Mouse (Mus musculus) yolk sac, embryonic 10.5 days (tissue): ENCODE data around the gene Dmap1.

Experiments used
- DNase-seq: peaks from one replicate; pipeline ENCODE4 v3.0.0-alpha.2; 2017; ENCODE audit warnings: low spot score

Gene Dmap1

DNA sequence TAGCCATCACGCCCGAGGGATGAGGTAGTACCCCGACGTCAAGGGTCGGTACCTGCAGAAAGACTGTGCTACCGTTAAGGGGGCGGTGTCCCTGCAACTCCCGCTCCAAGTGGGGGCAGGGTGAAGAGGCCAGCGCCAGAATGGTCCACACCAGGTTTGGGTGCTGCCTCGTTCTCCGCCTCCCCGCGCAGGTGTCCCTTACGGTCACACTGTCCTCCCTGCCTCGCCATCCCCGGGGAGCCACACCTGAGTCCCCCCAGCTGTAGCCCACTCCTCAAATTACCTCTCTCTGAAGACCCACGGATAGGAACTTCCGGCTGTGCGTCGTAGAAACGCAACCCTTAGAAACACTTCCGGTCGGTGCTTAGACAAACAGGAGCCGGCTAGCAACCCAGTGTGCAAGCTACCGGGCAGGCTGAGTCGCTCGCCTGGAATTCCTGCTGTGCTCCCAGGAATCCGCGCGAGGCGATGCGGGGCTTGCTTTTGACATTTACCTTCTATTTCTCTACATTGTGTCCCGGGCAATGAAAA lies at the start of gene Dmap1:
Dmap1 (minus strand) TSS at position 343 of the 531 bp plus-strand sequence.
- peak; percentile 84 for DNase-seq

DNA sequence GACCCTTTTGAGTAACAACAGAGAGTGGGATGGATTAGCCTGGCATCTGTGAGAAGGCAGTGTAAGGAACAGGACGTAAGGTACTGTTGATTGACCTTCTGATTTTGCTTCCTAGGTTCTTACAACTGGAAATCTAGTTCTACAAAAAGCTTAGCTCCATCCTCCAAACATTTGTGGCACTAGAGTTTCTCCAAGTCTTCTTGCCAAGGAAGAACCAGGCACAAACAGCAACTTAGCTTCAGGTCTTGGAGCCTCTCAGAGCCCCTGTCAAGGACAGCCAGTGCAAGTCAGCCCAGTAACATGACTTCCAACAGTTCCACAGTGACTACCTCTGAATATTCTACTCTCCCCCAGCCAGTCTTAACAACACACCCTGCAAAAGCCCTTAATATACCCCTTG lies 42.0 kb upstream of the Dmap1 start, which contains the start of gene Gm12845:
Gm12845 (plus strand) TSS at position 301 of the 400 bp plus-strand sequence.
- no peak for DNase-seq

- DNase-seq = no peak
Observed at GRCm38 (mm10) chr4:117713303-117714098, 31.4 kb upstream of the Dmap1 start.

DNA sequence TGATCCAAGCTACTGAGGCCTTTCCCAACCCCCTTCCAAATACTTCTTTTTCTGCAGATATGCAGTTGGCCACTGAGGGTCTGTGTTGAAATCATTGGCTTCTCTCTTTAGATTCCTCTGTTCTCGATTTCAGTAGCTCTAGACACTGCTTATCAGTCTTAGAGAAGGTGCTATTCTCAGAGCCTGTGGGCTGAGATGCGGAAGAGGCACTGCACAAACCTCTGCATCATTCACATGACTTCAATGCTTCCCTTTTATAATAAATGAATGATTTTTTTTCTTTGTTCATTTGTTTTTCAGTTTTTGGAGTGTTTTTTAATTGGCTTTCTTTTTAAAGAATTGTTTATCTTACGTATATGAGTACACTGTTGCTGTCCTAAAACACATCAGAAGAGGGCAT lies 30.2 kb upstream of the Dmap1 start:
- DNase-seq = no peak

- peak; percentile 45 for DNase-seq
Observed at GRCm38 (mm10) chr4:117708780-117709550, 26.9 kb upstream of the Dmap1 start.

DNA sequence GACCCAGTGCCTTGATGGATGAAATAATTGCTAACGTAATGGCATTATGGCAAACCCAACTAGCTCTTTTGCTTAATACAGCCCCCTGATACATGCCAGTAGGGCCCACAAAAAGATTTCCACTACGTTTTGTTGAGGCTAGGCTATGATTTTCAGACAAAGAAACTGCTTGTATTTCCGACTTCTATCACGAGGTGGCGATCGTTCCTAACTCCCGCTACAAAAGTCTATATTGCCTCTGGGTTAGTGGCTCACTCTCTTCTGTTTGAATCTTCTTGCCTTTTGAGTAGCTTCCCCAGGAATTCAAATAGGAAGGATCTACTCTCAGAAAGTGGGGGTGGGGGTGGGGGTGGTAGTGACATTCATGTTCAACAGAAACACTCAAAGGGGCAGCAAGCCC lies 23.3 kb upstream of the Dmap1 start:
- DNase-seq = peak; percentile 6

DNA sequence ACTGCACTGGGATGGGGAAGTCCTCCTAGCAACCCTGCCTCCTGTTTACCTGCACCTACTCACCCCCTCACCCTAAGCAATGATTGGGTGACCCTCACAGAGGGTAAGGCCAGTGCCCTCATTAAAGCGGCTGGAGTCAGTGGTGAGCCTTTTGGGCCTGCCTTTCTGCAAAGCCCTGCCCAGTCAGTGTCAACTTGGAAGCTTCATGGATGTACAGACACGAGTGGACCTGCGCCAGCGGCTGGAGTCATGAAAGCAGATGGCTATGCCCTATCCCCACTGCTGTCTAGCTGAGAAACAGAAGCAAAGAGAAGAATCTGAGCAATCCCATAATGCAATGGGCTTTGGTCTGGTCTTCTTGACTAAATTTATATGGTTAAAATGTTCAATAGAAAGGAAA lies 4.3 kb upstream of the Dmap1 start:
- no peak for DNase-seq

DNA sequence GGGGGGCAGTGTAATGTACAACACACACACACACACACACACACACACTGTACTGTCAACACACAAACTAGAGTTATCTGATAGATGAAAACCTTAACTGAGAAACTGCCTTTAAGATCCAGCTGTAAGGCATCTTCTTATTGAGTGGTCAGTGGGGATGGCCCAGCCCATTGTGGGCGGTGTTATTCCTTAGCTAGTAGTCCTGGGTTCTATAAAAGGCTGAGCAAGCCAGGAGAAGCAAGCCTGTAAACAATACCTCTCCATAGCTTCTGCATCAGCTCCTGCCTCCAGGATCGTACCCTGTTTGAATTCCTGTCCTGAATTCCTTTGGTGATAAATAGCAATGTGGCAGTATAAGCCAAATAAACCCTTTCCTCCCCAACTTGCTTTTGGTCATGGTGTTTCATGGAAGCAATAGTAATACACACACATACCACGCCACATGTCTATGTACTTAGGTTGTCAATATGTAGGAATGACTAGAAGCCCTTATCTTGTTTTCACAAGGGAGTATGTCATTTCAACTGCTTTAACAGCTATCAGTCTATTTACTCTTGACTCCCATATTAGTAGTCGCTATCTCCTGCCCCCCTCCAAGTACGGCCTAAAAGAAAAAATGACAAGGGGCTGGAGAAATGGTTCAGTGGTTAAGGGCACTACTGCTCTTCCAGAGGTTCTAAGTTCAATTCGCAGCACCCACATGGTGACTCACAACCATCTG lies 1.1 kb upstream of the Dmap1 start:
- no peak for DNase-seq

DNA sequence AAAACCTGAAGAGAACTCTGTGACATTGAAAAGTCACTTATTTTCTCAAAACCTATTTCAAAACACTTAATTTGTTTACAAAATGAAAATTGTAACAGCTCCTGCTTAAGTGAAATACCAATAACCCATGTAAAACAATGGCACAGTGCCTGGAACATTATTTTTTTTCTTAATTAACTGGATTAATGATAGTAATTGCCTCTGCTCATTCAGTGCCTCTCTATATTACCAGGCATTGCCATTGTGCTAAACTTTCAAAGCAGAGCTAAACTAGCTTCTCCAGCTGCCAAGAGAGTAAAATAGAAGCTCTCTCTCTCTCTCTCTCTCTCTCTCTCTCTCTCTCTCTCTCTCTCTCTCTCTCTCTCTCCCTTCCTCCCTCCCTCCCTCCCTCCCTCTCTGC lies 390 bp upstream of the Dmap1 start:
- DNase-seq = no peak

DNA sequence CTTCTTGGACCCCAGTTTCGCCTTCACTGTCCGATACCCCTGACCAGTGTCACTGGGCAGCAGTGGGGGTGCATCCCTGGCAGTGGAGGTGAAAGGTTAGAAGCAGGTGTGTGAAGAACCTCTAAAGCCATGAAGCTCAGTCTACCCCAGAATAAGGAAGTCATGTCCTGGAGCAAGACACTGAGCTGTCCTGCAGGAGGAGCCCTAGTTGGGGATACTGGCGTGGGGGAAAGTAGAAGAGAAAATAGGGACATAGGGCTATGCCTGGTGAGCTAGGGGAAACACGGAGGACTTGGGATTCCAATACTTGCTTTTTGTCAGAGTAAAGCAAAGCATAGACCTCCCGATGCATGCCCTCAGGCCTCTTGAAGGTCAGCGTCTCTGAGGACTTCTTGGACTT lies 1.1 kb downstream of the Dmap1 start:
- no peak for DNase-seq

- DNase-seq = peak; percentile 59
Observed at GRCm38 (mm10) chr4:117676903-117677302, 5.2 kb downstream of the Dmap1 start.

DNA sequence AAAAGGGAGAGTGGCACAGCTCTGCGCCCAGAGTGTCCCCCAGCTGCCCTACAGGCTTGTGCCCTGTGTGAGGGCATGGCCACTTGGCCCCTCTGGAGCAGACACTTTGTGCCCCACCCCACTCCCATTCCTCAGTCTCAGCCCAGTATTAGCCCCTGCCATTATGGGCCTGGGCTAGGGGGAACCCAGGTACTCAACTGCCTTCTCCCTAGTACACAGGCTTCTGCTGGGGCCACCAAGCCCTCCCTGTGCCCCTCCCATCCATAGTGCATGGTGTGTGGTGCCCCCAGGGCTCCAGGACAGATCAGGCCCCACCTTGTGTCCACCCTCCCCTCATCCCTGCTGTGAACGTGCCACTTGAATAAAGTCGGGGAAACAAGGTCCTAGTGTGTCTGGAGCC lies 8.2 kb downstream of the Dmap1 start:
- DNase-seq = no peak

DNA sequence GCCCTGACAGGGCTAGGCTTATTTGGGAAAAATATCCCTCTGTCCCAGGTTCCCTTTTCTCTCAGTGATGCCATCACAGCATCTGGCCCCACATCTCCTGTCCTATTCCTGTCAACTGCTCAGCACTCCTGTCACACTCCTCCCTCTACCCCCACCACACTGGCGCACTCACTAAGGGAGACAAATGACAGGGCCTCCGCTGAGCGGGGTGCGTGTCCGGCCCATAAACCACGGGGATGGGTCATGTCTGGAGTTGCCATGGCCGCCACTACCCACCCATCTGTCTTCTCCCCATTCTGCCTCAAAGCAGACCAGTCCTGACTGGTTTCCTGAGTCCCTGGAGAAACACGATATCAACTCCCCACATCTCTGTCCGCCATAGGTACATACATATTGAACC lies 10.0 kb downstream of the Dmap1 start:
- DNase-seq = no peak

DNA sequence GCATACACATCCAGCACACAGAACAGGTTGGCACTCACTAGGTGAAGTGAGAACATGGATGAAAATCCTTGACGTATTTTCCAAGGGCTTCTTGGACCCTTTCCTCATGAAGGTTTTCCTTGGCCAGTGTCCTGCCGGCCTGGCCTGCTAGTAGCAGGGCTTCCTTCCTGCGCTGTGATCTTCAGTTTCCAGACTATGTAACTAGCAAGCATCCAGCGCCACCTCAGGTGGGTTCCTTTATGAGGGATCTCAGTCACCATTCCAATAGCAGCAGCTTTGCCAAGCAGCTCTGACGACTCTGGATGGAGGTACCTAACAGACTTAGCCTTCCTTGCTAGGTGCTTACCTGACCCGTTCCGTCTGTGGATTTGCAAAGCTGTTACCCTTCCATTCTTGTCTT lies 12.2 kb downstream of the Dmap1 start:
- DNase-seq = no peak

DNA sequence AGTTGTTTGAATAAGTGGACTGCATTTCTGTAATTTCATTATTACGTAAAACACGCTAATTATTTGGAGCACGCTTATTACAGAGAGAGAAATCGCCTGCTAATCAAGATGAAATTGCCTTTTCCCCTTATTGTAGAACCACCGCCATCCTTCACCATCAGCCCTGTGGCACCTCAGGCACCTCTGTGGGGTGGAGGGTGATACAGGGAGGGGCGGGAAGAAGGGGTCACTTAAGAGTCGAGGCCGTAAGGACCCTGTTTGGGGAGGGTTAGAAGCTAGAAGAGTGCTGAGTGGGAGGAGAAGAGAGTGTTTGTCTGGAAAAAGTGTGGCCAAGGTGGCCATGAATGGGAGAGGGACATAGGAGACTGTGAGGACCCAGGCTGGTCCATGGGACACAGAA lies 16.0 kb downstream of the Dmap1 start:
- DNase-seq = no peak

DNA sequence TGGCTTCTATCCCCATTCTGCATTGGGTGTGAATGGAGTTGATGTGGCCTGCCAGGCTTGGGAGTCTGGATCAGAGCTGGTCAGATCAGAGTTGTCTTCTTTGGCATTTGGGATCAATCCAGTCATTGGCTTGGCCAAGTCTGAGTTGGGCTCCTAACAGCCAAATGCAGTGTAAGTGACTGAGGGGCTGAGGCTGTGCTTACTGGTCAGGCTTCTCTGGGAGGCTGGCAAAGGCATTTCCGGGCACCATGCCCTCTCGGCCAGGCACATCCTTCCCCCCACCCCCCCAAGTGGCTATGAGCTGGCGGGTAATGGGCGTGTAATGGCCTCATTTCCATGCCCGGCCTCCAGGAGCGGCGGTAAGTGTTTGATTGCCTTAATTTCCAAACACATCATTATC lies 16.5 kb downstream of the Dmap1 start:
- DNase-seq = no peak

- no peak for DNase-seq
Observed at GRCm38 (mm10) chr4:117664411-117665137, 17.5 kb downstream of the Dmap1 start.

DNA sequence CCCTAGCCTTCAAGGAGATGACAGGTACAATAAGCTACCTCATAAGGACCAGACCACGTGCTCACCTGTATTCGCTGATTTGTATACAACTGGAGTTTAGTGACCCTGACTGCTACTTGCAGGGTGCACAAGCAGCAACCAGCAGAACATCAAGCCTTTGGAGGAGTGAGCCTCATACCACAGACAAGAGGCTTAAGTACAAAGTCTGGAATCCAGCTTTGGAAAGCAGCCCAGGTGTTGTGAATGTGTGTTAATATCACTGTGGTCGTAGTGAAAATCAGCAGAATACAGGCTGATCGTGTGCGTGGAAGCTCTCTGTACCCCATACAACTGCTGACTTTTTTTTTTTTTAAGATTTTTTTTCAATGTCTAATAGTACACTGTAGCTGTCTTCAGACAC lies 22.1 kb downstream of the Dmap1 start:
- no peak for DNase-seq

DNA sequence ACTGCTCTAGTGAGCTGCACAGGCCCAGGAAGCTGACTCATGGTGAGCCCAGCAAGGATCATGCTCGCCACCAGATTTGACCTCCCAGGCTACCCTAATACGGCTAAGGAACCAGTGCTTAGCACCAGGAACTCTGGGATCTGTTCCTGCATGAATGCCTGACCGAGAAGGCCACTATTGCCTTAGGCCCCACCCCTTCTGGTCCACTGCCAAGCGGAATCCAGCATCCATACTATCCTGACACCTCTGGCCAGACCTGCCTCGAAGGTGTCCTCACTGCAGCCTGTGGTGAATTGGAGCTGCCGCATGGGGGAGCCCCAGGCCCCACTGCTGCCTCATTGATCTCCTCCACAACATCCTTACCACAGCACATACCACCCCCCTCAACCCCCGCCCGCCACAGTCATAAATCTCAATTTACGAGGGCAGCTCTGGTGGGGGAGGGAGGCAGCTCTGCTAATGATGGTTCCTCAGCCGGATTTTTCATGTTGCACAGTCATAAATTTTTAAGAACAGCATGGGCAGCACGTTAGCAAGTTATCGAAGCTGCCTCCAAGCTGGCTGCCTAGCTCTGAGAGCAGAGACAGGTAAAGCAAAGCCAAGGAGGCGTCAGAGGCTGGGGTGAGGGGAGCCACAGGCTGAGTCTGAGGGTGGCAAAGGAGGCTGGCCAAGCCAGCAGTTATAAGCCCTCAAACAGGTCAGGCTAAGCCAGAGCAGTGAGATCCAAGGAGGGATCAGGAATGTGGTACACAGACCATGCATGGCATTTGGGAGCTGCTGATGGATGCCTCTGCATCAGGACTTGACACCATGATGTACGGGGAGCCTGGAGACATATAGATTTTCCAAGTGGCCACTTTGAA lies 23.3 kb downstream of the Dmap1 start:
- peak; percentile 76 for DNase-seq

DNA sequence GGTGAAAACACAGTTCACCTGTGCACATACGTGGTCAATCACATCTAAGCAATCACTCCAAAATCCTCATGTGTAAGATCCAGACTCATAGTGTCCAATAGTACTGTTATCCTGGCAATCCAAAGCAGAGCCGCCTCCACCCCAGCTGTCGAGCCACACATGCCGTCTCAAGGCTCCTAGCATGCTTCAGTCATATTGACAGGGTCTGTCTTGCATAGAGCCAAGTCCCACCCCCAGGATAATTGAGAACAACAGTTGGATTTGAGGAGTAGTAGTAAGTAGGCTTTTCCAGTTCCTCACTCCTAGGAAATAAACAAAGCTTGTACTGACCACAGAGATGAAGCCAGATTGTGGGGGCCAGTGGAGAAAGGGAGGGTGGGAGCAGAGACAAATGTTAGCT lies 24.4 kb downstream of the Dmap1 start:
- no peak for DNase-seq

- DNase-seq = no peak
Observed at GRCm38 (mm10) chr4:117656961-117657360, 25.1 kb downstream of the Dmap1 start.
